Mouse (Mus musculus) megakaryocyte, embryonic 14.5 days (primary cell): Measurements from ENCODE around the gene 2510009E07Rik. TPM values are rescaled to one million over a fixed set of nuclear protein-coding genes. Genes with fewer than 3 reads are reported as not detected.

Experiments
- H3K27me3 ChIP-seq: replicated peaks from 2 replicates; pipeline ENCODE3; 2012; ENCODE audit warnings: inconsistent platforms
- H3K36me3 ChIP-seq: replicated peaks from 2 replicates; pipeline ENCODE3; 2012; ENCODE audit warnings: low read length, inconsistent platforms, mixed read lengths
- H3K4me1 ChIP-seq: 2 replicates; pipeline ENCODE4 v1.6.1; 2012; ENCODE audit warnings: inconsistent platforms
- H3K4me3 ChIP-seq: replicated peaks from 2 replicates; pipeline ENCODE3; 2012; ENCODE audit warnings: moderate library complexity, mild to moderate bottlenecking, inconsistent platforms
- H3K9me3 ChIP-seq: 2 replicates; pipeline ENCODE4 v1.6.1; 2012; ENCODE audit warnings: inconsistent platforms
- FLI1 ChIP-seq: IDR thresholded peaks from 2 replicates; pipeline ENCODE4 v1.6.1; 2012; ENCODE audit warnings: low read length, inconsistent platforms, mixed read lengths
- GATA1 ChIP-seq: IDR thresholded peaks from 3 replicates; pipeline ENCODE4 v1.6.1; 2012; ENCODE audit warnings: mixed read lengths, low read length, inconsistent platforms, borderline replicate concordance
- polyA plus RNA-seq: library from polyadenylated mRNA; stranded (reverse); fragments of >175 nt; gene quantifications from 2 replicates; pipeline ENCODE4 v1.2.3, GENCODE M21; 2012; ENCODE audit warnings: low replicate concordance; ENCODE audit not compliant: insufficient read depth

Gene 2510009E07Rik
- polyA plus RNA-seq, 1 experiment = 1.3 TPM

- Histone ChIP-seq H3K4me3 (no peak overlapping the region), H3K36me3 (no peaks in the 10 kb centered on the region), H3K9me3 (peaks cover 5% of the 10 kb centered on the region), H3K27me3 (peaks cover 7% of the 10 kb centered on the region), H3K4me1 (peaks cover 6% of the 10 kb centered on the region)
- TF ChIP-seq FLI1 (no peak), GATA1 (no peak)
Measured at GRCm38 (mm10) chr16:21719770-21720169, 25.3 kb upstream of the 2510009E07Rik start.

GRCm38 (mm10) chr16:21714516-21714915 is 20.1 kb upstream of the 2510009E07Rik start:
- H3K27me3 ChIP-seq = peaks cover 10% of the 10 kb centered on the region
- no peaks in the 10 kb centered on the region for H3K36me3 ChIP-seq
- no peaks in the 10 kb centered on the region for H3K9me3 ChIP-seq
- H3K4me1 ChIP-seq = peaks cover 11% of the 10 kb centered on the region
- no peak for TF ChIP-seq GATA1
- no peak for TF ChIP-seq FLI1
- no peak overlapping the region for H3K4me3 ChIP-seq

- TF ChIP-seq FLI1 = no peak
- no peak for TF ChIP-seq GATA1
- peaks cover 16% of the 10 kb centered on the region for H3K27me3 ChIP-seq
- no peaks in the 10 kb centered on the region for H3K36me3 ChIP-seq
- no peak overlapping the region for H3K4me3 ChIP-seq
- peaks cover 7% of the 10 kb centered on the region for H3K4me1 ChIP-seq
- H3K9me3 ChIP-seq = peaks cover 4% of the 10 kb centered on the region; the same call in 1 of the 2 replicates
Measured at GRCm38 (mm10) chr16:21710321-21710720, 15.9 kb upstream of the 2510009E07Rik start.

- Histone ChIP-seq H3K27me3 (peaks cover 18% of the 10 kb centered on the region), H3K36me3 (no peaks in the 10 kb centered on the region), H3K4me3 (no peak overlapping the region), H3K9me3 (peaks cover 24% of the 10 kb centered on the region), H3K4me1 (no peaks in the 10 kb centered on the region)
- TF ChIP-seq FLI1 = no peak
- no peak for TF ChIP-seq GATA1
Measured at GRCm38 (mm10) chr16:21704691-21705090, 10.2 kb upstream of the 2510009E07Rik start.

- Histone ChIP-seq H3K27me3 (peaks cover 16% of the 10 kb centered on the region), H3K9me3 (peaks cover 25% of the 10 kb centered on the region), H3K36me3 (no peaks in the 10 kb centered on the region), H3K4me3 (no peak overlapping the region), H3K4me1 (no peaks in the 10 kb centered on the region)
- TF ChIP-seq GATA1 (no peak), FLI1 (no peak)
Measured at GRCm38 (mm10) chr16:21702314-21702690, 7.8 kb upstream of the 2510009E07Rik start.

GRCm38 (mm10) chr16:21701611-21702313 is 7.3 kb upstream of the 2510009E07Rik start:
- peaks cover 19% of the 10 kb centered on the region for H3K27me3 ChIP-seq
- TF ChIP-seq FLI1 = no peak
- H3K4me3 ChIP-seq = no peak overlapping the region
- H3K4me1 ChIP-seq = no peaks in the 10 kb centered on the region
- H3K36me3 ChIP-seq = no peaks in the 10 kb centered on the region
- peaks cover 25% of the 10 kb centered on the region for H3K9me3 ChIP-seq

- H3K36me3 ChIP-seq = no peaks in the 10 kb centered on the region
- no peak for TF ChIP-seq FLI1
- TF ChIP-seq GATA1 = no peak
- H3K4me3 ChIP-seq = no peak overlapping the region
- H3K4me1 ChIP-seq = peaks cover 20% of the 10 kb centered on the region
- H3K9me3 ChIP-seq = peaks cover 30% of the 10 kb centered on the region
- H3K27me3 ChIP-seq = peaks cover 40% of the 10 kb centered on the region
Measured at GRCm38 (mm10) chr16:21698136-21698535, 3.7 kb upstream of the 2510009E07Rik start.

- Histone ChIP-seq H3K9me3 (peaks cover 35% of the 10 kb centered on the region), H3K36me3 (no peaks in the 10 kb centered on the region), H3K27me3 (peaks cover 52% of the 10 kb centered on the region), H3K4me3 (no peak overlapping the region), H3K4me1 (peaks cover 28% of the 10 kb centered on the region)
- TF ChIP-seq GATA1 (no peak), FLI1 (no peak)
Measured at GRCm38 (mm10) chr16:21696946-21697345, 2.5 kb upstream of the 2510009E07Rik start.

GRCm38 (mm10) chr16:21695242-21695578 is 745 bp upstream of the 2510009E07Rik start:
- Histone ChIP-seq H3K4me1 (peaks cover 35% of the 10 kb centered on the region), H3K9me3 (peaks cover 20% of the 10 kb centered on the region), H3K27me3 (peaks cover 65% of the 10 kb centered on the region), H3K4me3 (peak overlapping the region; percentile 93), H3K36me3 (no peaks in the 10 kb centered on the region)
- no peak for TF ChIP-seq FLI1
- no peak for TF ChIP-seq GATA1

- Histone ChIP-seq H3K9me3 (peaks cover 9% of the 10 kb centered on the region), H3K4me3 (peak overlapping the region; percentile 93), H3K27me3 (peaks cover 66% of the 10 kb centered on the region), H3K4me1 (peaks cover 38% of the 10 kb centered on the region), H3K36me3 (no peaks in the 10 kb centered on the region)
- TF ChIP-seq FLI1 (no peak), GATA1 (no peak)
Measured at GRCm38 (mm10) chr16:21693981-21694462, 443 bp downstream of the 2510009E07Rik start.
